Mouse (Mus musculus): Measurements from ENCODE around the gene Prr22. TPM values are rescaled to one million over a fixed set of nuclear protein-coding genes. Genes with fewer than 3 reads are reported as not detected.

Prr22 gene
- total and polyA plus RNA-seq, 2 experiments from 2014 or later: 0.25 to 0.71 TPM

DNA sequence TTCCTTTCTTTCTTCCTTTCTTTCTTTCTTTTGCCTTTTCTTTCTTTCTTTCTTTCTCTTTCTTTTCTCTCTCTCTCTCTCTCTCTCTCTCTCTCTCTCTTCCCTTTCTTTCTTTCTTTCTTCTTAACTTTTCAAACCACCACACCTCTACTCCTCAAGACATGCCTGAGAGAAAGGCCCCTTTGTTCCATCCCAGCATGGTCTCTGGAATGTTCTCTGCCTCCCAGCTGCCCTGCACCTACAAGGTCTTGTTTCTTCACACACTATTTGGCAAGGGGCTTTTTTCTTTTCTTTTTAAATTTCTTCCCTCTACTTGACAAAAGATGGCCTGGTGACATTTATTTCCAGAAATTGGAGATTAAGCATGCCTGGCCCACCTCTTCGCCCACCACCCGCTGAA is 40.4 kb upstream of the Prr22 start:
- H3K36me3 ChIP-seq (ENCODE audit: insufficient read depth): no peaks in the 10 kb centered on the region
- H3K4me2 ChIP-seq (ENCODE audit: low read depth): no peak overlapping the region
- no peak for TF ChIP-seq CTCF (IDR thresholded peaks at IDR 0.05; ENCODE audit: low read depth)
- no peaks in the 10 kb centered on the region for H3K9me3 ChIP-seq (ENCODE audit: low read length)
- H3K27ac ChIP-seq (ENCODE audit: low read depth, low read length): no peak overlapping the region
- no peak overlapping the region for H3K9ac ChIP-seq
- H3K27me3 ChIP-seq (ENCODE audit: insufficient read depth, low read length): no peaks in the 10 kb centered on the region
- ATAC-seq: no peak
- H3K4me1 ChIP-seq (ENCODE audit: insufficient read depth): no peaks in the 10 kb centered on the region
- no peak overlapping the region for H3K4me3 ChIP-seq (ENCODE audit: low read depth, low read length)
- 12% methylated on average over 2 of the region's 2 CpGs for WGBS
- no peak for DNase-seq

DNA sequence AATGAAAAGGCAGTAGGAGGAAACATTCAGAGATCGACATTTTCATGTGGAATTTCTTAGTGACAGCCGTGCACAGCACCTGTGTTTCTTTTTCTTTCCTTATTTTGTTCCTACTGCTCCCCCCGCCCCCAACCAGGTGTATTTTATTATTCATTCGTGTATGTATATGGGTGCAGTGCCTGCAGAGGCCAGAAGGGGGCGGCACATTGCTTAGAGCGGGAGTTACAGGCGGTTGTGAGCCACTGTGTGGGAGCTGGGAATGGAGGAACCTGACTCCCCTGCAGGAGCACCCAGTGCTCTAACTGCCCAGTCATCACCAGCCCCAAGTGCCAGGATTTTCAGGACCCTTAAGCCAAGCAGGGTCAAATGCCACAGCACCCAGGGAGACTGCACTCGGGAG is 33.5 kb upstream of the Prr22 start:
- Histone ChIP-seq H3K4me2 (ENCODE audit: low read depth) (no peak overlapping the region), H3K27ac (ENCODE audit: low read depth, low read length) (no peak overlapping the region), H3K4me3 (ENCODE audit: low read depth, low read length) (no peak overlapping the region), H3K9ac (no peak overlapping the region), H3K36me3 (ENCODE audit: insufficient read depth) (no peaks in the 10 kb centered on the region), H3K4me1 (ENCODE audit: insufficient read depth) (no peaks in the 10 kb centered on the region), H3K27me3 (ENCODE audit: insufficient read depth, low read length) (no peaks in the 10 kb centered on the region), H3K9me3 (ENCODE audit: low read length) (no peaks in the 10 kb centered on the region)
- TF ChIP-seq CTCF (IDR thresholded peaks at IDR 0.05; ENCODE audit: low read depth): peak; percentile 40; the same call in 1 of the 2 replicates
- ATAC-seq: no peak
- WGBS: 49% methylated on average over 8 of the region's 8 CpGs
- no peak for DNase-seq

DNA sequence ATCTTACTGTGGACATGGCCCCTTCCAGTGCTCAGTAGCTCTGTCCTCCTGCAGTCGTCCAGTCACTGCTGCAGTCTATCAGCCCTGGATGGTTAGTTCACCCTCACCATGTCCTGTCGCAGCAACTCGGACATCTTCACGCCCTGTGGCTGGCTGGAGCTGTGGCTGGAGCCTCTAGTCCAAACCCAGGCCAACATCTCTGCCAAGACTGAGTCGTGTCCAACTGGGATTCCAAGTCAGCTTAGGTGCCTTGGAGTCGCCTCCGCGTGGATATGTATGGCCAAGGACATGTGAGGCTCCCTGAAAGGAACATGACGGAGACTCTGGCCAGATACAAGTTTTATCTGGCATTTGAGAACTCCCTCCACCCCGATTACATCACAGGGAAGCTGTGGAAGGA is 31.8 kb upstream of the Prr22 start:
- 83% methylated on average over 10 of the region's 10 CpGs for whole genome bisulfite sequencing
- Histone ChIP-seq H3K27ac (ENCODE audit: low read depth, low read length) (no peak overlapping the region), H3K36me3 (ENCODE audit: insufficient read depth) (no peaks in the 10 kb centered on the region)

GRCm38 (mm10) chr17:56740118-56740787 is 29.8 kb upstream of the Prr22 start:
- Histone ChIP-seq H3K9me3 (ENCODE audit: low read length) (no peaks in the 10 kb centered on the region), H3K27ac (ENCODE audit: low read depth, low read length) (no peak overlapping the region), H3K4me3 (ENCODE audit: low read depth, low read length) (no peak overlapping the region), H3K4me1 (ENCODE audit: insufficient read depth) (no peaks in the 10 kb centered on the region), H3K9ac (no peak overlapping the region), H3K27me3 (ENCODE audit: insufficient read depth, low read length) (no peaks in the 10 kb centered on the region), H3K4me2 (ENCODE audit: low read depth) (no peak overlapping the region), H3K36me3 (ENCODE audit: insufficient read depth) (no peaks in the 10 kb centered on the region)
- DNase-seq (no peak), ATAC-seq (no peak)
- WGBS: 85% methylated on average over 17 of the region's 17 CpGs
- TF ChIP-seq CTCF (IDR thresholded peaks at IDR 0.05; ENCODE audit: low read depth): no peak

More for the DNA sequence above, 31.8 kb upstream of the Prr22 start:
- Histone ChIP-seq H3K4me2 (ENCODE audit: low read depth) (no peak overlapping the region), H3K9me3 (ENCODE audit: low read length) (no peaks in the 10 kb centered on the region), H3K9ac (no peak overlapping the region), H3K4me1 (ENCODE audit: insufficient read depth) (no peaks in the 10 kb centered on the region), H3K27me3 (ENCODE audit: insufficient read depth, low read length) (no peaks in the 10 kb centered on the region), H3K4me3 (ENCODE audit: low read depth, low read length) (no peak overlapping the region)
- no peak for TF ChIP-seq CTCF (IDR thresholded peaks at IDR 0.05; ENCODE audit: low read depth)
- ATAC-seq: no peak
- no peak for DNase-seq

GRCm38 (mm10) chr17:56740788-56741160 is 29.3 kb upstream of the Prr22 start:
- H3K27ac ChIP-seq (ENCODE audit: low read depth, low read length): no peak overlapping the region
- H3K27me3 ChIP-seq (ENCODE audit: insufficient read depth, low read length): no peaks in the 10 kb centered on the region
- no peaks in the 10 kb centered on the region for H3K36me3 ChIP-seq (ENCODE audit: insufficient read depth)
- H3K9me3 ChIP-seq (ENCODE audit: low read length): no peaks in the 10 kb centered on the region
- DNase-seq (no peak), ATAC-seq (no peak)
- no peak for TF ChIP-seq CTCF (IDR thresholded peaks at IDR 0.05; ENCODE audit: low read depth)
- H3K4me1 ChIP-seq (ENCODE audit: insufficient read depth): no peaks in the 10 kb centered on the region
- H3K4me3 ChIP-seq (ENCODE audit: low read depth, low read length): no peak overlapping the region
- no peak overlapping the region for H3K9ac ChIP-seq
- no peak overlapping the region for H3K4me2 ChIP-seq (ENCODE audit: low read depth)
- 79% methylated on average over 17 of the region's 17 CpGs for WGBS

GRCm38 (mm10) chr17:56744173-56744572 is 25.9 kb upstream of the Prr22 start:
- no peaks in the 10 kb centered on the region for H3K4me1 ChIP-seq (ENCODE audit: insufficient read depth)
- WGBS: 64% methylated on average over 5 of the region's 5 CpGs
- H3K4me2 ChIP-seq (ENCODE audit: low read depth): no peak overlapping the region
- H3K4me3 ChIP-seq (ENCODE audit: low read depth, low read length): no peak overlapping the region
- H3K36me3 ChIP-seq (ENCODE audit: insufficient read depth): no peaks in the 10 kb centered on the region
- H3K9me3 ChIP-seq (ENCODE audit: low read length): no peaks in the 10 kb centered on the region
- H3K9ac ChIP-seq: no peak overlapping the region
- no peaks in the 10 kb centered on the region for H3K27me3 ChIP-seq (ENCODE audit: insufficient read depth, low read length)
- H3K27ac ChIP-seq (ENCODE audit: low read depth, low read length): no peak overlapping the region
- TF ChIP-seq CTCF (IDR thresholded peaks at IDR 0.05; ENCODE audit: low read depth): no peak
- DNase-seq (no peak), ATAC-seq (no peak)

DNA sequence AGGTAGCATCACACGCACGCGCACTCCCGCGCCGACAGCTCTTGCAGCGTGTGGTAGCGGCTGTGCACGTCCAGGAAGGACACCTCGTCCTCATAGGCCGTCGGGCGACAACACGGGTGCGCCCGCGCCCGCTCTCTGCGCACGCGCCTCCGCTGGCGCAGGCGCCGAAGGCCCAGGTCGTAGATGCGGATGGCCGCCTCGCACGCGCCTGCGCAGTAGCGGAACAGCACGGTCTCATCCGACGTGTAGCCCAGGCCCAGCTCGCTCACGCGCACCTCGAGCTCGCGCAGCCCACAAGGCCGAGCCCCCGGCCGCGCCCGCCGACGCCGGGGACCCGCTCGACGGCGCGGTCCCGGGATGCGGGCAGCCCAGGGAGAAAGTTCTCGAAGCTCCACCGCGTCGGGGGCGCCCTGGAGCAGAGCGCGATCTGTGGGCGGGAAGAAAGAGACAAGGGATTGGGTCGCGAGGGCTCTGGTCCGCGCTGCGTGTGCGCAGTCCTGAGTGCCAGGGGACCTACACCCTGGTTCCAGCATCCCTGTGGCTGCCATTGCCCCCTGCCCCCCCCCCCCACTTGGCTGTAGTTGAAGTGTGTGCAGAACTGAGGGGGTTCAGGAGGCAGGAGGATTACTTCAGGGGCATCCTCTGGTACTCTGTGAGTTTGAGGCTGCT is 18.5 kb upstream of the Prr22 start:
- Histone ChIP-seq H3K36me3 (ENCODE audit: insufficient read depth) (no peaks in the 10 kb centered on the region), H3K4me3 (ENCODE audit: low read depth, low read length) (peak overlapping the region; percentile 36), H3K9me3 (ENCODE audit: low read length) (no peaks in the 10 kb centered on the region), H3K4me1 (ENCODE audit: insufficient read depth) (no peaks in the 10 kb centered on the region), H3K27ac (ENCODE audit: low read depth, low read length) (no peak overlapping the region), H3K9ac (no peak overlapping the region), H3K4me2 (ENCODE audit: low read depth) (peak overlapping the region; percentile 39), H3K27me3 (ENCODE audit: insufficient read depth, low read length) (peaks cover 39% of the 10 kb centered on the region)
- 23% methylated on average over 71 of the region's 71 CpGs for WGBS
- ATAC-seq (peak; percentile 91), DNase-seq (peak; percentile 86)
- no peak for TF ChIP-seq CTCF (IDR thresholded peaks at IDR 0.05; ENCODE audit: low read depth)
